In genomic region chr3:127763076-127763612, GRCm38 (mm10) we compare ENCODE assay signal across 8 mouse cellular contexts. TPM values are rescaled to one million over a fixed set of nuclear protein-coding genes. Genes with fewer than 3 reads are reported as not detected.
A peak's percentile ranks its signal among the peaks of the same experiment; 100 is the strongest.
DNase-seq lines count a peak whose midpoint lies in the region; ATAC-seq and TF ChIP-seq lines count a peak whose summit lies in the region.

No protein-coding gene starts in this region.

- no peak overlapping the region for H3K9ac ChIP-seq in lung, embryonic 14.5 days

- H3K4me2 ChIP-seq in lung, embryonic 14.5 days, result no peak overlapping the region

- intact Hi-C loops in gastrocnemius, postnatal 36 days (cut with DNase I), result loop anchor here (5.0 kb wide), 1 partner anchor 184 kb away; no protein-coding TSS in a partner anchor

- H3K27ac ChIP-seq in cortical plate, adult 2 months (ENCODE audit: insufficient read depth, low read length), result no peak overlapping the region
- no peak overlapping the region for H3K27ac ChIP-seq in lung, embryonic 14.5 days (ENCODE audit: low read depth)

- peak; percentile 98 for ATAC-seq in activated CD4-positive, CD25-positive, alpha-beta regulatory T cell, adult 4 months
- ATAC-seq in lung, embryonic 14.5 days (ENCODE audit: insufficient read depth), result peak; percentile 58; the same call in 1 of the 2 replicates

- DNase-seq in CD8-positive naive resting alpha-beta T cell, adult 2 months (ENCODE audit: low read depth in 2 of 2, low spot score in 2 of 2), result peak; percentile 76 to 85
- DNase-seq in gastrocnemius, postnatal 36 days, result peak; percentile 27 to 73
- peak; percentile 81 for DNase-seq in layer of hippocampus, adult 11-12 months (ENCODE audit: low spot score)
- peak; percentile 87 for DNase-seq in lung, embryonic 14.5 days
- DNase-seq in right cerebral cortex, postnatal 10 days (ENCODE audit: low spot score in 2 of 2), result peak; percentile 57 to 82
- DNase-seq in urinary bladder, postnatal 10 days (ENCODE audit: low spot score), result peak; percentile 45

- H3K36me3 ChIP-seq in lung, embryonic 14.5 days (ENCODE audit: insufficient read depth), result no peaks in the 10 kb centered on the region

- 24% methylated on average over 7 of the region's 7 CpGs for WGBS in lung, embryonic 14.5 days

- H3K9me3 ChIP-seq in lung, embryonic 14.5 days (ENCODE audit: low read depth, low read length), result no peaks in the 10 kb centered on the region

- no peak for TF ChIP-seq POLR2A in cortical plate, adult 2 months (IDR thresholded peaks at IDR 0.05; ENCODE audit: extremely low read depth, insufficient read depth, low read length)

- no peak overlapping the region; the same call in 1 of the 2 replicates for H3K4me3 ChIP-seq in cortical plate, adult 2 months (ENCODE audit: insufficient read depth, low read length)
- H3K4me3 ChIP-seq in lung, embryonic 14.5 days (ENCODE audit: low read depth, low read length), result no peak overlapping the region

- no peaks in the 10 kb centered on the region for H3K27me3 ChIP-seq in lung, embryonic 14.5 days (ENCODE audit: insufficient read depth, low read length)

- peak; percentile 69 for TF ChIP-seq CTCF in cortical plate, adult 2 months (IDR thresholded peaks at IDR 0.05; ENCODE audit: extremely low read depth, insufficient read depth, low read length)
- peak; percentile 90 for TF ChIP-seq CTCF in lung, embryonic 14.5 days (IDR thresholded peaks at IDR 0.05; ENCODE audit: low read depth)

- no peaks in the 10 kb centered on the region for H3K4me1 ChIP-seq in cortical plate, adult 2 months (ENCODE audit: control insufficient read depth, insufficient read depth, low read length)
- H3K4me1 ChIP-seq in lung, embryonic 14.5 days (ENCODE audit: insufficient read depth), result no peaks in the 10 kb centered on the region

RNA-seq across cellular contexts. Expression of gene Alpk1, which starts 17.2 kb away (rescaled TPM):
- under 1 TPM; 0.19 to 0.51 TPM for polyA plus RNA-seq in activated CD4-positive, CD25-positive, alpha-beta regulatory T cell, adult 4 months (2017; shearing (Covaris generic))
- polyA plus RNA-seq in cortical plate, adult 2 months (2012; rRNA removed), result 4.3 and 4.5 TPM in 2 replicates
- total RNA-seq in gastrocnemius, postnatal 36 days (2021), result 1 to 10 TPM; 1.1 to 1.4 TPM
- 1.3 and 1.5 TPM in 2 replicates for polyA plus RNA-seq in lung, embryonic 14.5 days (2014; fragmentation: Nextera tagmentation; extraction: Ambion mirVana)

RNA-seq across cellular contexts. Expression of gene Tifa, which starts 26.5 kb away (rescaled TPM):
- under 1 TPM in 1 of 2 experiments, not detected in 1; 0.42 TPM for polyA plus RNA-seq in activated CD4-positive, CD25-positive, alpha-beta regulatory T cell, adult 4 months (2017; shearing (Covaris generic))
- polyA plus RNA-seq in cortical plate, adult 2 months (2012; rRNA removed), result 7.7 and 9.1 TPM in 2 replicates
- 1 to 10 TPM in 1 of 2 experiments, under 1 TPM in 1; 0.59 to 1.0 TPM for total RNA-seq in gastrocnemius, postnatal 36 days (2021)
- polyA plus RNA-seq in lung, embryonic 14.5 days (2014; fragmentation: Nextera tagmentation; extraction: Ambion mirVana), result 4.3 and 6.1 TPM in 2 replicates
